Mouse (Mus musculus) liver, embryonic 15.5 days (tissue): ENCODE measurements around the gene Mfsd4a. TPM values are rescaled to one million over a fixed set of nuclear protein-coding genes. Genes with fewer than 3 reads are reported as not detected.

Experiments used
- ATAC-seq: fragments of 200-750 bp; cut with Nextera tagmentation; 2 replicates; pipeline ENCODE4 v1.8.0; 2017; ENCODE audit warnings: moderate number of reproducible peaks, mild to moderate bottlenecking, moderate library complexity; ENCODE audit not compliant: insufficient read depth
- H3K27ac ChIP-seq: fragments of 300-500 bp; sonication (generic); replicated peaks from 2 replicates; pipeline ENCODE4 v1.5.1; 2015; ENCODE audit warnings: mild to moderate bottlenecking, inconsistent platforms
- H3K27me3 ChIP-seq: fragments of 300-500 bp; sonication (generic); 2 replicates; pipeline ENCODE4 v1.6.1; 2015; ENCODE audit warnings: mild to moderate bottlenecking, inconsistent platforms
- H3K36me3 ChIP-seq: fragments of 300-500 bp; sonication (generic); replicated peaks from 2 replicates; pipeline ENCODE4 v1.6.1; 2015; ENCODE audit warnings: moderate library complexity, mild to moderate bottlenecking, inconsistent platforms
- H3K4me1 ChIP-seq: fragments of 300-500 bp; sonication (generic); replicated peaks from 2 replicates; pipeline ENCODE4 v1.6.1; 2015; ENCODE audit warnings: inconsistent platforms
- H3K4me2 ChIP-seq: fragments of 300-500 bp; sonication (generic); 2 replicates; pipeline ENCODE4 v1.6.1; 2015; ENCODE audit warnings: moderate library complexity, mild to moderate bottlenecking, inconsistent platforms
- H3K4me3 ChIP-seq: fragments of 300-500 bp; sonication (generic); replicated peaks from 2 replicates; pipeline ENCODE4 v1.5.1; 2015; ENCODE audit warnings: mild to moderate bottlenecking, inconsistent platforms
- H3K9ac ChIP-seq: fragments of 300-500 bp; sonication (generic); 2 replicates; pipeline ENCODE4 v1.6.1; 2015; ENCODE audit warnings: moderate library complexity, mild to moderate bottlenecking, inconsistent platforms
- H3K9me3 ChIP-seq: fragments of 300-500 bp; sonication (generic); replicated peaks from 2 replicates; pipeline ENCODE4 v1.6.1; 2016; ENCODE audit warnings: inconsistent platforms
- WGBS: fragments of 180-500 bp; shearing (Covaris S2); methylation state at CpG from one replicate; pipeline ENCODE4 v1.1.7; 2015; ENCODE audit warnings: mixed read lengths; ENCODE audit not compliant: insufficient replicate concordance; 5-methylcytosine and 5-hydroxymethylcytosine counted together
- polyA plus RNA-seq: library from polyadenylated mRNA; unstranded; fragments of >200 nt; fragmentation: Nextera tagmentation; extraction: Ambion mirVana; gene quantifications from 2 replicates; pipeline ENCODE4 v1.2.1, GENCODE M21; 2015

Mfsd4a gene
- polyA plus RNA-seq, 1 experiment from 2014 or later: 3.7 TPM

GRCm38 (mm10) chr1:131981378-131982013 lies 86.4 kb downstream of the Mfsd4a start:
- H3K27ac ChIP-seq: no peak overlapping the region
- ATAC-seq: peak; percentile 32; the same call in 1 of the 2 replicates
- WGBS: 48% methylated on average over 12 of the region's 12 CpGs

GRCm38 (mm10) chr1:131980471-131980870 lies 87.4 kb downstream of the Mfsd4a start:
- H3K27ac ChIP-seq: 0 out of 2 replicates have a peak overlapping the region, but pooled peaks have one; percentile 29
- H3K9ac ChIP-seq: no peak overlapping the region
- no peak overlapping the region for H3K4me3 ChIP-seq
- no peak overlapping the region for H3K4me2 ChIP-seq
- H3K27me3 ChIP-seq: no peaks in the 10 kb centered on the region
- ATAC-seq: no peak
- no peaks in the 10 kb centered on the region for H3K9me3 ChIP-seq
- WGBS: 22% methylated on average over 2 of the region's 2 CpGs
- H3K4me1 ChIP-seq: no peaks in the 10 kb centered on the region; the same call in 1 of the 2 replicates
- no peaks in the 10 kb centered on the region for H3K36me3 ChIP-seq

More at GRCm38 (mm10) chr1:131981378-131982013, 86.4 kb downstream of the Mfsd4a start:
- Histone ChIP-seq H3K4me1 (no peaks in the 10 kb centered on the region; the same call in 1 of the 2 replicates), H3K36me3 (no peaks in the 10 kb centered on the region), H3K4me2 (no peak overlapping the region), H3K9ac (no peak overlapping the region), H3K27me3 (no peaks in the 10 kb centered on the region), H3K4me3 (no peak overlapping the region), H3K9me3 (no peaks in the 10 kb centered on the region)

- no peak overlapping the region for H3K27ac ChIP-seq
- no peak overlapping the region for H3K4me3 ChIP-seq
- no peak overlapping the region for H3K4me2 ChIP-seq
- H3K27me3 ChIP-seq: no peaks in the 10 kb centered on the region
- no peak overlapping the region for H3K9ac ChIP-seq
- no peaks in the 10 kb centered on the region for H3K9me3 ChIP-seq
- no peak for ATAC-seq
- 80% methylated on average over 5 of the region's 5 CpGs for WGBS
- H3K4me1 ChIP-seq: peaks cover 9% of the 10 kb centered on the region
- no peaks in the 10 kb centered on the region for H3K36me3 ChIP-seq
Observed at GRCm38 (mm10) chr1:131976886-131977285, 91.0 kb downstream of the Mfsd4a start.

- Histone ChIP-seq H3K36me3 (no peaks in the 10 kb centered on the region), H3K4me3 (no peak overlapping the region), H3K9ac (no peak overlapping the region), H3K4me1 (peaks cover 25% of the 10 kb centered on the region), H3K4me2 (no peak overlapping the region), H3K27me3 (no peaks in the 10 kb centered on the region), H3K27ac (no peak overlapping the region), H3K9me3 (no peaks in the 10 kb centered on the region)
- 63% methylated on average over 6 of the region's 6 CpGs for WGBS
- no peak for ATAC-seq
Observed at GRCm38 (mm10) chr1:131973991-131974390, 93.9 kb downstream of the Mfsd4a start.

Other genes starting within 250 kb of the Mfsd4a start
- 0.99 and 1.2 TPM in 2 replicates for gene Slc41a1, start 240.6 kb downstream of the Mfsd4a start, polyA plus RNA-seq
- 9.8 and 10.0 TPM in 2 replicates for gene Rab29, start 200.8 kb downstream of the Mfsd4a start, polyA plus RNA-seq
- 25.7 and 27.2 TPM in 2 replicates for gene Nucks1, start 157.5 kb downstream of the Mfsd4a start, polyA plus RNA-seq
- 2.6 and 3.1 TPM in 2 replicates for gene Slc45a3, start 105.1 kb downstream of the Mfsd4a start, polyA plus RNA-seq
- 7.9 and 10.1 TPM in 2 replicates for gene Elk4, start 60.5 kb downstream of the Mfsd4a start, polyA plus RNA-seq
- 1.3 TPM in 2 replicates for gene Cdk18, start 71.6 kb upstream of the Mfsd4a start, polyA plus RNA-seq
- gene Lemd1, start 123.4 kb upstream of the Mfsd4a start, polyA plus RNA-seq: not detected in 2 replicates
- not detected in 2 replicates for gene AC124108.1, start 123.4 kb upstream of the Mfsd4a start, polyA plus RNA-seq
- not detected in 2 replicates for gene Gm10188, start 161.7 kb upstream of the Mfsd4a start, polyA plus RNA-seq
- 0.07 and 0.08 TPM in 2 replicates for gene Klhdc8a, start 230.6 kb upstream of the Mfsd4a start, polyA plus RNA-seq
- 3.1 and 3.6 TPM in 2 replicates for gene Nuak2, start 248.1 kb upstream of the Mfsd4a start, polyA plus RNA-seq